Mouse (Mus musculus): Measurements from ENCODE around the gene Cyb5d1. TPM values are rescaled to one million over a fixed set of nuclear protein-coding genes. Genes with fewer than 3 reads are reported as not detected.

Cyb5d1 gene
- polyA plus RNA-seq, 2 experiments = 22.3 to 32.7 TPM

DNA sequence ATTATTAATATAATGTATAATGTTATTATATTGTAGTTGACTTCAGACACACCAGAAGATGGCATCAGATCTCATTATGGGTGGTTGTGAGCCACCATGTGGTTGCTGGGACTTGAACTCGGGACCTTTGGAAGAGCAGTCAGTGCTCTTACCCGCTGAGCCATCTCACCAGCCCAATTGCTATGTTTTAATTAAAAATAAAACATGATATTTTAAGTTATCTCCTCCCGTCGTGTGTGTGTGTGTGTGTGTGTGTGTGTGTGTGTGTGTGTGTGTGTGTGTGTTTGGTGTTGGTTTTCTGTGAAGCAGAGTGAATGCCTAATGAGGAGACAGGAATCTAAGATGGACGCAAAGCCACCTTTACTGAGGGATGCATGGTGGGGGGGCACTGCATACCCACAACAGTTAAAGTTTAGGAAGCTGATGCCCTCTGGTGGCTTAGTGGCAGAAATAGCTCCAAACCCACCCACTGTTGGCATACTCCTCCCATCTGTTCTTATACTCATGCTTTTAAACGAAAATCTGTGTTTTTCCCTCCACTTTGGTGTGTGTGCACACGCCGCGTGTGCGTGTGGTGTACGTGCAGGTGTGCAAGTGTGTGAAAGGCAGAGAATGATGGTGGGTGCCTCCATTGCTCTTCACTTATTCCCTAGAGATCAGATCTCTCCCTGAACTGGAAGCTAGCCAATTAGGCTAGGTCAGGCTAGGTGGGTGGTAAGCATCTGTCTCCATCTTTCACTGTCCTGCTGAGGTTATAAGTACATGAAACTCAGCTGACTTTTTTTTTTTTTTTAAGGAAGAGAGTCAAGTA is 36.6 kb upstream of the Cyb5d1 start:
- WGBS = 28% methylated on average over 11 of the region's 11 CpGs
- Histone ChIP-seq H3K9ac (ENCODE audit: low read depth, low read length, severe bottlenecking) (no peak overlapping the region), H3K9me3 (ENCODE audit: control insufficient read depth, low read length) (no peaks in the 10 kb centered on the region), H3K27me3 (ENCODE audit: control insufficient read depth, insufficient read depth, low read length) (no peaks in the 10 kb centered on the region), H3K4me1 (ENCODE audit: control insufficient read depth, insufficient read depth, low read length) (peaks cover 16% of the 10 kb centered on the region; the same call in 1 of the 2 replicates), H3K36me3 (ENCODE audit: control insufficient read depth, insufficient read depth, low read length) (no peaks in the 10 kb centered on the region), H3K4me2 (replicated peaks; ENCODE audit: low read depth, low read length, severe bottlenecking) (peak overlapping the region; percentile 25; the same call in 1 of the 2 replicates), H3K4me3 (replicated peaks; ENCODE audit: low read length) (0 out of 2 replicates have a peak overlapping the region, but pooled peaks have one; percentile 4), H3K27ac (replicated peaks; ENCODE audit: low read depth, low read length) (no peak overlapping the region)
- peak; percentile 72; the same call in 1 of the 2 replicates for ATAC-seq (ENCODE audit: low FRiP score, low read depth)
- no peak for TF ChIP-seq POLR2A (IDR thresholded peaks at IDR 0.05; ENCODE audit: borderline replicate concordance, extremely low read depth, insufficient read depth, insufficient read length)
- DNase-seq (ENCODE audit: low spot score) = peak; percentile 95

DNA sequence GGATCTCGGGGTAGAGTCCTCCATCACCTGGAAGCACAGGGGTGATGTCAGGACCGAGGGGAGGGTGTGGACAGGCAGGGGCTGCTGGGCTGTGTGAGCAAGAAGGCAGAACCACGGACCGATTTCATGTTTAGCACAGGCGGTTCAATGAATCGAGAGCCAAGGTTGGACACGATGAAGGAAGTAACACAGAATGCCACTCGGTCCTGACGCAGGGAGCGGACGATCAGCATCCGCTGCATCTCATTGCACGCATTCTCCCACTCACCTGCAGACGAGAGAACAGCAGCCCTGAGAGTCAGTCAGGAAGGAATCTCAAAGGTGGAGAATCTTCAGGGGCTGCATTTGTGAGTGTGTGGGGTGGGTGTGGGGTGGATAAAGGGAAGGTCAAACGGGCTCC is 35.2 kb upstream of the Cyb5d1 start:
- H3K27me3 ChIP-seq (ENCODE audit: control insufficient read depth, insufficient read depth, low read length) = no peaks in the 10 kb centered on the region
- H3K9ac ChIP-seq (ENCODE audit: low read depth, low read length, severe bottlenecking) = no peak overlapping the region
- peaks cover 16% of the 10 kb centered on the region; the same call in 1 of the 2 replicates for H3K4me1 ChIP-seq (ENCODE audit: control insufficient read depth, insufficient read depth, low read length)
- H3K9me3 ChIP-seq (ENCODE audit: control insufficient read depth, low read length) = no peaks in the 10 kb centered on the region
- WGBS = 89% methylated on average over 15 of the region's 15 CpGs
- H3K4me2 ChIP-seq (replicated peaks; ENCODE audit: low read depth, low read length, severe bottlenecking) = no peak overlapping the region
- no peak overlapping the region for H3K4me3 ChIP-seq (replicated peaks; ENCODE audit: low read length)
- no peaks in the 10 kb centered on the region for H3K36me3 ChIP-seq (ENCODE audit: control insufficient read depth, insufficient read depth, low read length)
- no peak overlapping the region for H3K27ac ChIP-seq (replicated peaks; ENCODE audit: low read depth, low read length)
- no peak for ATAC-seq (ENCODE audit: low FRiP score, low read depth)
- TF ChIP-seq POLR2A (IDR thresholded peaks at IDR 0.05; ENCODE audit: borderline replicate concordance, extremely low read depth, insufficient read depth, insufficient read length) = no peak
- DNase-seq (ENCODE audit: low spot score) = no peak

GRCm38 (mm10) chr11:69429313-69429712 is 33.9 kb upstream of the Cyb5d1 start:
- DNase-seq (ENCODE audit: low spot score) (no peak), ATAC-seq (ENCODE audit: low FRiP score, low read depth) (no peak)
- no peak overlapping the region for H3K4me2 ChIP-seq (replicated peaks; ENCODE audit: low read depth, low read length, severe bottlenecking)
- no peak overlapping the region for H3K4me3 ChIP-seq (replicated peaks; ENCODE audit: low read length)
- H3K27ac ChIP-seq (replicated peaks; ENCODE audit: low read depth, low read length) = no peak overlapping the region
- peaks cover 16% of the 10 kb centered on the region; the same call in 1 of the 2 replicates for H3K4me1 ChIP-seq (ENCODE audit: control insufficient read depth, insufficient read depth, low read length)
- H3K36me3 ChIP-seq (ENCODE audit: control insufficient read depth, insufficient read depth, low read length) = no peaks in the 10 kb centered on the region
- no peak overlapping the region for H3K9ac ChIP-seq (ENCODE audit: low read depth, low read length, severe bottlenecking)
- H3K27me3 ChIP-seq (ENCODE audit: control insufficient read depth, insufficient read depth, low read length) = no peaks in the 10 kb centered on the region
- 41% methylated on average over 2 of the region's 2 CpGs for WGBS
- no peak for TF ChIP-seq POLR2A (IDR thresholded peaks at IDR 0.05; ENCODE audit: borderline replicate concordance, extremely low read depth, insufficient read depth, insufficient read length)
- H3K9me3 ChIP-seq (ENCODE audit: control insufficient read depth, low read length) = no peaks in the 10 kb centered on the region

DNA sequence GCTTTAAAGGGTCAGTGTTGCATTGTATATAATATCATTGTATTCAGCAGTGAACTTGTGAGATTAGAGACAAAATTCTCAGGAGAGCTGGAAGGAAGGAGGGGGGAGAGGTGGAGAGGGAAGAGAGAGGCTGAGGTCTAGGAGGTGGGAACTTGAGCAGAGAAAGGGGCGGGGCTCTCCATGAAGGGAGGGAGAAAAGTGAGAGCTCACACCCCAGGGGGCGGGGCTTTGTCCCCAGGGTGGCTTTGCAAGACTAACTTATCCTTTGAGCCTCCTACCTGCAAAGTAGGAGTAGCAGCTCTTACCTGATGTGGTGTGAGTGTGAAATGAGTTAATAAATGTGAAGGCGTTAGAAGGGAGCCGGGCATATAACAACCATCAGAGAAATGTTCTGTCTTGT is 33.3 kb upstream of the Cyb5d1 start:
- no peak for TF ChIP-seq POLR2A (IDR thresholded peaks at IDR 0.05; ENCODE audit: borderline replicate concordance, extremely low read depth, insufficient read depth, insufficient read length)
- Histone ChIP-seq H3K9me3 (ENCODE audit: control insufficient read depth, low read length) (no peaks in the 10 kb centered on the region), H3K36me3 (ENCODE audit: control insufficient read depth, insufficient read depth, low read length) (no peaks in the 10 kb centered on the region), H3K27me3 (ENCODE audit: control insufficient read depth, insufficient read depth, low read length) (no peaks in the 10 kb centered on the region), H3K4me3 (replicated peaks; ENCODE audit: low read length) (no peak overlapping the region), H3K9ac (ENCODE audit: low read depth, low read length, severe bottlenecking) (no peak overlapping the region), H3K4me1 (ENCODE audit: control insufficient read depth, insufficient read depth, low read length) (peaks cover 16% of the 10 kb centered on the region; the same call in 1 of the 2 replicates), H3K27ac (replicated peaks; ENCODE audit: low read depth, low read length) (no peak overlapping the region), H3K4me2 (replicated peaks; ENCODE audit: low read depth, low read length, severe bottlenecking) (no peak overlapping the region)
- peak; percentile 53 for DNase-seq (ENCODE audit: low spot score)
- no peak for ATAC-seq (ENCODE audit: low FRiP score, low read depth)
- 20% methylated on average over 4 of the region's 4 CpGs for whole genome bisulfite sequencing

- H3K36me3 ChIP-seq (ENCODE audit: control insufficient read depth, insufficient read depth, low read length) = no peaks in the 10 kb centered on the region
- WGBS = 81% methylated on average over 2 of the region's 2 CpGs
- H3K27ac ChIP-seq (replicated peaks; ENCODE audit: low read depth, low read length) = no peak overlapping the region
- H3K9ac ChIP-seq (ENCODE audit: low read depth, low read length, severe bottlenecking) = no peak overlapping the region
- no peaks in the 10 kb centered on the region for H3K9me3 ChIP-seq (ENCODE audit: control insufficient read depth, low read length)
- TF ChIP-seq POLR2A (IDR thresholded peaks at IDR 0.05; ENCODE audit: borderline replicate concordance, extremely low read depth, insufficient read depth, insufficient read length) = no peak
- no peak overlapping the region for H3K4me2 ChIP-seq (replicated peaks; ENCODE audit: low read depth, low read length, severe bottlenecking)
- DNase-seq (ENCODE audit: low spot score) (no peak), ATAC-seq (ENCODE audit: low FRiP score, low read depth) (no peak)
- no peak overlapping the region for H3K4me3 ChIP-seq (replicated peaks; ENCODE audit: low read length)
- 0 out of 2 replicates have a peak, but pooled peaks cover 4% of the 10 kb centered on the region for H3K27me3 ChIP-seq (ENCODE audit: control insufficient read depth, insufficient read depth, low read length)
- peaks cover 14% of the 10 kb centered on the region for H3K4me1 ChIP-seq (ENCODE audit: control insufficient read depth, insufficient read depth, low read length)
Observed at GRCm38 (mm10) chr11:69426246-69426645, 30.8 kb upstream of the Cyb5d1 start.
